Mouse (Mus musculus): ENCODE measurements around the gene Col8a2.

Gene Col8a2

DNA sequence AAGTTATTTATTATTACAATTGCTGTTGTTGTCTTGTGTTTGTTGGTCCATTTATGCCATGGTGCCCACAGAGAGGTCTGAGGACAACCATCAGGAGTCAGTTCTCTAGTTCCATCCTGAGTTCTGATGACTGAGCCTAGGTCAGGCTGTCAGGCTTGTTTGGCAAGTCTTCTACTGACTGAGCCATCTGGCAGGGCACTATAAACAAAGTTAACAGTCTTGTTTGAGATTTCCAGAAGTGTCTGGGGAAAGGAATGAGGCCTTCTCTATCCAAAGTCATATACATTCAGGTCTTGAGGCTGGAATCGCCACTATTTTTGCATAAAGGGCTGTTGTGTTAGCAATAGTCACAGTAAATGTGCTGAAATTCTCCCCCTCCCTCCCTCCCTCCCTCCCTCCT lies 45.2 kb downstream of the Col8a2 start:
- no peak for DNase-seq (ENCODE audit: low read depth)

DNA sequence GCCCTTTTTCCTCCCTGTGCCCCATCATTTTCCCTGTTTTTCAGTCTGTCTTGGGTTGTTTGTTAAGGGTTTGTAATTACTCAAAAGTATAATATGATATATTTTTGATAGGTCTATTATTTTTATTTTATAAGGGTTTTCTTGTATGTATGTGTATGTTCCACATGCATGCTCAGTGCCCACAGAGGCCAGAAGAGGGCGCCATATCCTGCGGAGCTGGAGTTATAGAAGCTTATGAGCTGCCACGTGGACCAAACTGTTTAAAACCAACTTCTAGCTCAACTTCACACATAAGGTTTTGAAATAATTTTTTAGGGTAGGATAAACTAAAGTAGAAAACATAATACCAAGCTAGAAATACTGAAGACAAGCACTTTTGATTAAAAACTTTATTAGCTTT lies 45.8 kb downstream of the Col8a2 start:
- peak; percentile 47 for DNase-seq (ENCODE audit: low read depth)

DNA sequence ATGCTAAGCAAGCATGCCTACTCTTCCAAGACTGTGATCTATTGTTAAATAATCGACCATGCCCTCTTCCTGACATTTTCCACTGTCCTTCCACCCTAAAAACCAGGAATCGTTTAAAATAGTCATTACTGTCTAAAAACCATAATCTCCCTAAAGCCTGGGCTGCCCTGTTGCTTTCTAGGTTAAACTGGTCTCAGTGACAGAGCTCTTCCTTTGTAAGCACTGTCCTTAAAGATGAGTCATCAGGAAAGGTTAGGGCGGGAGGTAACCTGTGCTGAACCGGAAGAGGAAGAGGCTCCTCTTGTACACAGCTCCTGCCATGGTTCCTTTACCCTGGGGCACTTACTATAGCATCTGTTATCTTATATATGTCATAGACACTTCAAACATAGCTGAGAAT lies 52.9 kb downstream of the Col8a2 start:
- DNase-seq (ENCODE audit: low read depth): no peak

DNA sequence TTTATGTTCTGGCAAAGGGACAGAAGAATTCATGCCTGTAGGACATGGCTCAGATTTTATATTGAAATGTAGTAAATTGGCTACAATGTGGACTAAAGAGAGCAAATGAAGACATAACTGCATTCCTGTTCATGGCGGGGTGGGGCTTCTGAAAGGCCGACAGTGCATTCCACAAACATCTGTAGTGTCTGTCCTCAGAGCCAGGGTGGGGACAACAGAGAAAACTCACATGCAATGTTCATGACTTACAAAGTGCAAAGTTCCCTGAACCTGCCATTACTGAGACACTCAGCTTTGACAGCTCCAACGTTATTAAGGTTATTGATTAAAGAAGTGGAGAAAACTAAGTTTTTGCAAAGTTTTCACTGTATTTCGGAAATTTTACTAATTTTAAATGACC lies 56.9 kb downstream of the Col8a2 start:
- no peak for DNase-seq (ENCODE audit: low read depth)

DNA sequence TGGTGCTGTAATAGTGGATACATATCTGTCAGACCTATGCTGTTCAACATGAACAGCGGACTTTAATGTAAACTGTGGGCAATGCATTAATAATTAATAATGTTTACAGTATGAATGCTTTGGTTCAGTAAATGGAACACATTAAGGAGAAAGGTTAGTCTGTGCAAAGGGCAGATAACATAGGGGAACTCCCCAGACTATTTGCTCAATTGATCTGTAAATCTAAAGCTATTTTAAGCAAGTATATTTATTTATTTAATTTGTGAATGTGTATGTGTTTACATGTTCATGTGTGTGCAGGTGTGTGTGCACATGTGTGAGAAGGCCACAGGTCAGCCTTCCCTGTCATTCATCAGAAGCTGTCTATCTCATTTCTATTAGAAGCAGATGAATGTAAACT lies 73.5 kb downstream of the Col8a2 start:
- no peak for DNase-seq (ENCODE audit: low read depth)
